In genomic region chr1:170582341-170582740, GRCm38 (mm10) we compare ENCODE assay signal across 28 mouse cellular contexts. TPM values are rescaled to one million over a fixed set of nuclear protein-coding genes. Genes with fewer than 3 reads are reported as not detected.
A peak's percentile ranks its signal among the peaks of the same experiment; 100 is the strongest.
DNase-seq lines count a peak whose midpoint lies in the region; ATAC-seq lines count a peak whose summit lies in the region.
"Had no signal": no experiment of that assay in that cellular context is flagged by ENCODE, and none has a peak within 500 bp of the region (broad histone marks: within the 10 kb centered on the region; RNA-seq: fewer than 3 reads in every experiment).

No protein-coding gene starts in this region.

- peak; percentile 45 for DNase-seq in heart, adult 11 months
- no peak for DNase-seq in heart, postnatal 14 days
- no peak for DNase-seq in gastrocnemius, postnatal 25 days
- DNase-seq in forebrain, embryonic 14.5 days (ENCODE audit: low spot score), result no peak
- DNase-seq: adrenal gland, adult 8-10 months; adrenal gland, postnatal 14 days; adrenal gland, postnatal 36 days; B cell, adult 2 months; cerebellum, adult 11-12 months; cerebellum, adult 2 months; cerebellum, adult 9-10 months; cerebellum, postnatal 10 days; cerebellum, postnatal 25 days; embryo, embryonic 11 days had no signal

- WGBS in forebrain, embryonic 14.5 days, result 88% methylated on average over 5 of the region's 5 CpGs

- H3K4me3 ChIP-seq in forebrain, embryonic 14.5 days (ENCODE audit: low read depth, low read length), result no peak overlapping the region
- H3K4me3 ChIP-seq: embryonic facial prominence, embryonic 13.5 days; embryonic facial prominence, embryonic 15.5 days; erythroblast, embryonic 14.5 days; forebrain, embryonic 10.5 days; forebrain, embryonic 12.5 days; forebrain, embryonic 15.5 days had no signal

- no peak overlapping the region for H3K9ac ChIP-seq in forebrain, embryonic 14.5 days (ENCODE audit: low read length)
- H3K9ac ChIP-seq: embryonic facial prominence, embryonic 13.5 days; embryonic facial prominence, embryonic 15.5 days; forebrain, embryonic 12.5 days; forebrain, embryonic 15.5 days had no signal

- ATAC-seq in common myeloid progenitor, adult 5-6 weeks (replicated peaks; ENCODE audit: low read depth, poor library complexity, severe bottlenecking), result peak; percentile 95
- ATAC-seq in hematopoietic stem cell, adult 5-6 weeks (replicated peaks in 1 of 2; ENCODE audit: insufficient read depth in 1 of 2, low FRiP score in 2 of 2, low TSS enrichment in 1 of 2, low read depth in 1 of 2, poor library complexity in 2 of 2, severe bottlenecking in 2 of 2), result peak; percentile 56 to 72; a peak in 3 of 4 replicates
- ATAC-seq in megakaryocyte progenitor cell, adult 5-6 weeks (replicated peaks; ENCODE audit: poor library complexity), result peak; percentile 95
- no peak for ATAC-seq in forebrain, embryonic 14.5 days
- ATAC-seq: activated CD4-positive, CD25-positive, alpha-beta regulatory T cell, adult 4 months; CD4-positive, CD25-positive, alpha-beta regulatory T cell, adult 4 months; forebrain, embryonic 15.5 days; Patski had no signal

- no peaks in the 10 kb centered on the region for H3K36me3 ChIP-seq in forebrain, embryonic 14.5 days (ENCODE audit: control insufficient read depth, insufficient read depth, low read length)
- H3K36me3 ChIP-seq: embryonic facial prominence, embryonic 13.5 days; embryonic facial prominence, embryonic 15.5 days; G1E had no signal

- no peaks in the 10 kb centered on the region for H3K27me3 ChIP-seq in forebrain, embryonic 14.5 days (replicated peaks; ENCODE audit: control insufficient read depth, insufficient read depth, low read length)
- H3K27me3 ChIP-seq: CH12.LX; embryonic facial prominence, embryonic 13.5 days; embryonic facial prominence, embryonic 15.5 days; forebrain, embryonic 12.5 days; forebrain, embryonic 15.5 days; Patski had no signal

- peaks cover 3% of the 10 kb centered on the region; the same call in 1 of the 2 replicates for H3K4me1 ChIP-seq in forebrain, embryonic 14.5 days (ENCODE audit: control insufficient read depth, insufficient read depth, low read length)

- no peaks in the 10 kb centered on the region for H3K9me3 ChIP-seq in forebrain, embryonic 14.5 days (replicated peaks; ENCODE audit: control insufficient read depth, low read length)
- H3K9me3 ChIP-seq: embryonic facial prominence, embryonic 13.5 days; embryonic facial prominence, embryonic 15.5 days; forebrain, embryonic 15.5 days had no signal

- no peak overlapping the region for H3K27ac ChIP-seq in forebrain, embryonic 14.5 days (ENCODE audit: low read depth, low read length)
- H3K27ac ChIP-seq: embryonic facial prominence, embryonic 13.5 days; embryonic facial prominence, embryonic 15.5 days; forebrain, embryonic 10.5 days; forebrain, embryonic 12.5 days; forebrain, embryonic 15.5 days had no signal

- H3K4me2 ChIP-seq in forebrain, embryonic 14.5 days (ENCODE audit: low read length), result no peak overlapping the region
- H3K4me2 ChIP-seq: embryonic facial prominence, embryonic 13.5 days; embryonic facial prominence, embryonic 15.5 days; forebrain, embryonic 12.5 days; forebrain, embryonic 15.5 days had no signal

- intact Hi-C loops in heart, postnatal 14 days (cut with DNase I), result loop anchor here (5.0 kb wide), 1 partner anchor 45 kb away; no protein-coding TSS in a partner anchor

RNA-seq across cellular contexts. Expression of gene Nos1ap, which starts 7.3 kb away (rescaled TPM):
- 10 to 100 TPM; 21.8 to 24.0 TPM for total RNA-seq in heart, postnatal 14 days (2021)
- 9.5 and 13.7 TPM in 2 replicates for total RNA-seq in common myeloid progenitor, adult 5-6 weeks (2017)
- total RNA-seq in hematopoietic stem cell, adult 5-6 weeks (2017), result 5.7 and 14.3 TPM in 2 replicates
- 9.9 and 12.4 TPM in 2 replicates for total RNA-seq in megakaryocyte progenitor cell, adult 5-6 weeks (2015)
- total RNA-seq in megakaryocyte progenitor cell, adult 5-6 weeks (2017), result 5.8 and 10.3 TPM in 2 replicates
- total RNA-seq in gastrocnemius, postnatal 25 days (2021), result 1 to 10 TPM; 1.4 to 1.7 TPM
- polyA plus RNA-seq in forebrain, embryonic 14.5 days (2014; fragmentation: Nextera tagmentation; extraction: Ambion mirVana), result 8.4 and 11.3 TPM in 2 replicates
- total RNA-seq: CH12.LX had no signal
- polyA plus RNA-seq: activated CD4-positive, CD25-positive, alpha-beta regulatory T cell, adult 4 months had no signal
